Mouse (Mus musculus): ENCODE data around the gene Jup. TPM values are rescaled to one million over a fixed set of nuclear protein-coding genes. Genes with fewer than 3 reads are reported as not detected.

Gene Jup
- 107 and 121 TPM in 2 replicates for polyA plus RNA-seq (2015; fragmentation: Nextera tagmentation; extraction: Ambion mirVana)

GRCm38 (mm10) chr11:100397600-100398389 lies at the start of gene Jup:
Gene Jup (minus strand): TSS chr11:100397763.
- H3K4me1 ChIP-seq = peaks cover 66% of the 10 kb centered on the region
- no peaks in the 10 kb centered on the region for H3K27me3 ChIP-seq
- no peaks in the 10 kb centered on the region for H3K9me3 ChIP-seq (replicated peaks)
- peak within 1 kb of the TSS; percentile 94 for H3K27ac ChIP-seq
- no peaks in the 10 kb centered on the region for H3K36me3 ChIP-seq
- H3K4me2 ChIP-seq = peak within 1 kb of the TSS; percentile 70
- H3K9ac ChIP-seq = peak within 1 kb of the TSS; percentile 73
- peak; percentile 97 for ATAC-seq (replicated peaks; ENCODE audit: low FRiP score)
- peak within 1 kb of the TSS; percentile 74 for H3K4me3 ChIP-seq (replicated peaks)
- 2% methylated on average over 37 of the region's 37 CpGs for WGBS

- peaks cover 35% of the 10 kb centered on the region for H3K4me1 ChIP-seq
- no peak overlapping the region for H3K9ac ChIP-seq
- no peaks in the 10 kb centered on the region for H3K27me3 ChIP-seq
- no peak overlapping the region for H3K27ac ChIP-seq
- WGBS = 77% methylated on average over 6 of the region's 6 CpGs
- H3K36me3 ChIP-seq = peaks cover 21% of the 10 kb centered on the region
- H3K9me3 ChIP-seq (replicated peaks) = no peaks in the 10 kb centered on the region
- no peak for ATAC-seq (replicated peaks; ENCODE audit: low FRiP score)
- no peak overlapping the region for H3K4me3 ChIP-seq (replicated peaks)
- no peak overlapping the region for H3K4me2 ChIP-seq
Observed at GRCm38 (mm10) chr11:100442625-100443024, 45.1 kb upstream of the Jup start.

GRCm38 (mm10) chr11:100441797-100442196 lies 44.2 kb upstream of the Jup start, which contains the start of the genes Nt5c3b and Klhl10:
Gene Nt5c3b (minus strand): TSS chr11:100441808.
Gene Klhl10 (plus strand): TSS chr11:100441917.
- Histone ChIP-seq H3K4me3 (replicated peaks) (peak within 1 kb of the TSS; percentile 88), H3K27me3 (no peaks in the 10 kb centered on the region), H3K9me3 (replicated peaks) (no peaks in the 10 kb centered on the region), H3K27ac (peak within 1 kb of the TSS; percentile 52), H3K4me1 (peaks cover 37% of the 10 kb centered on the region), H3K36me3 (peaks cover 29% of the 10 kb centered on the region), H3K9ac (peak within 1 kb of the TSS; percentile 89), H3K4me2 (peak within 1 kb of the TSS; percentile 84)
- WGBS = 55% methylated on average over 8 of the region's 8 CpGs
- ATAC-seq (replicated peaks; ENCODE audit: low FRiP score) = no peak

- H3K36me3 ChIP-seq = peaks cover 37% of the 10 kb centered on the region
- H3K4me1 ChIP-seq = peaks cover 37% of the 10 kb centered on the region
- 1% methylated on average over 52 of the region's 52 CpGs for WGBS
- H3K9me3 ChIP-seq (replicated peaks) = no peaks in the 10 kb centered on the region
- H3K27me3 ChIP-seq = no peaks in the 10 kb centered on the region
- H3K4me3 ChIP-seq (replicated peaks) = peak overlapping the region; percentile 88
- H3K27ac ChIP-seq = peak overlapping the region; percentile 52
- peak; percentile 95 for ATAC-seq (replicated peaks; ENCODE audit: low FRiP score)
- H3K9ac ChIP-seq = peak overlapping the region; percentile 89
- H3K4me2 ChIP-seq = peak overlapping the region; percentile 84
Observed at GRCm38 (mm10) chr11:100440691-100441522, 43.3 kb upstream of the Jup start.

- Histone ChIP-seq H3K4me1 (peaks cover 37% of the 10 kb centered on the region), H3K4me3 (replicated peaks) (no peak overlapping the region), H3K36me3 (peaks cover 61% of the 10 kb centered on the region), H3K27me3 (no peaks in the 10 kb centered on the region), H3K9ac (no peak overlapping the region), H3K4me2 (no peak overlapping the region), H3K9me3 (replicated peaks) (no peaks in the 10 kb centered on the region), H3K27ac (no peak overlapping the region)
- 58% methylated on average over 1 of the region's 1 CpGs for WGBS
- ATAC-seq (replicated peaks; ENCODE audit: low FRiP score) = no peak
Observed at GRCm38 (mm10) chr11:100437901-100438300, 40.3 kb upstream of the Jup start.

GRCm38 (mm10) chr11:100435678-100436246 lies 38.2 kb upstream of the Jup start:
- no peaks in the 10 kb centered on the region for H3K27me3 ChIP-seq
- H3K4me1 ChIP-seq = peaks cover 28% of the 10 kb centered on the region
- H3K4me2 ChIP-seq = no peak overlapping the region
- WGBS = 74% methylated on average over 9 of the region's 9 CpGs
- H3K36me3 ChIP-seq = peaks cover 80% of the 10 kb centered on the region
- no peak overlapping the region for H3K4me3 ChIP-seq (replicated peaks)
- no peak for ATAC-seq (replicated peaks; ENCODE audit: low FRiP score)
- no peaks in the 10 kb centered on the region for H3K9me3 ChIP-seq (replicated peaks)
- H3K9ac ChIP-seq = no peak overlapping the region
- no peak overlapping the region for H3K27ac ChIP-seq

- no peak for ATAC-seq (replicated peaks; ENCODE audit: low FRiP score)
- Histone ChIP-seq H3K4me2 (no peak overlapping the region), H3K27ac (no peak overlapping the region), H3K27me3 (no peaks in the 10 kb centered on the region), H3K9ac (no peak overlapping the region), H3K9me3 (replicated peaks) (no peaks in the 10 kb centered on the region), H3K36me3 (peaks cover 74% of the 10 kb centered on the region), H3K4me3 (replicated peaks) (no peak overlapping the region), H3K4me1 (no peaks in the 10 kb centered on the region)
- WGBS = 94% methylated on average over 5 of the region's 5 CpGs
Observed at GRCm38 (mm10) chr11:100432002-100432401, 34.4 kb upstream of the Jup start.

GRCm38 (mm10) chr11:100430052-100430451 lies 32.5 kb upstream of the Jup start:
- H3K36me3 ChIP-seq = peaks cover 64% of the 10 kb centered on the region

GRCm38 (mm10) chr11:100428612-100429199 lies 31.1 kb upstream of the Jup start:
- Histone ChIP-seq H3K4me3 (replicated peaks) (no peak overlapping the region), H3K4me1 (no peaks in the 10 kb centered on the region), H3K27ac (no peak overlapping the region), H3K36me3 (peaks cover 67% of the 10 kb centered on the region), H3K9me3 (replicated peaks) (no peaks in the 10 kb centered on the region), H3K4me2 (no peak overlapping the region), H3K27me3 (no peaks in the 10 kb centered on the region), H3K9ac (no peak overlapping the region)
- WGBS = 50% methylated on average over 9 of the region's 9 CpGs
- no peak for ATAC-seq (replicated peaks; ENCODE audit: low FRiP score)

More at GRCm38 (mm10) chr11:100430052-100430451, 32.5 kb upstream of the Jup start:
- H3K27ac ChIP-seq = no peak overlapping the region
- no peak overlapping the region for H3K9ac ChIP-seq
- H3K4me3 ChIP-seq (replicated peaks) = no peak overlapping the region
- no peak overlapping the region for H3K4me2 ChIP-seq
- 91% methylated on average over 7 of the region's 7 CpGs for WGBS
- no peak for ATAC-seq (replicated peaks; ENCODE audit: low FRiP score)
- no peaks in the 10 kb centered on the region for H3K27me3 ChIP-seq
- H3K4me1 ChIP-seq = no peaks in the 10 kb centered on the region
- H3K9me3 ChIP-seq (replicated peaks) = no peaks in the 10 kb centered on the region

- Histone ChIP-seq H3K27ac (no peak overlapping the region), H3K36me3 (peaks cover 69% of the 10 kb centered on the region), H3K4me2 (no peak overlapping the region), H3K4me3 (replicated peaks) (no peak overlapping the region), H3K4me1 (peaks cover 7% of the 10 kb centered on the region), H3K27me3 (no peaks in the 10 kb centered on the region), H3K9me3 (replicated peaks) (no peaks in the 10 kb centered on the region), H3K9ac (no peak overlapping the region)
- WGBS = 83% methylated on average over 3 of the region's 3 CpGs
- ATAC-seq (replicated peaks; ENCODE audit: low FRiP score) = no peak
Observed at GRCm38 (mm10) chr11:100426820-100427219, 29.3 kb upstream of the Jup start.

GRCm38 (mm10) chr11:100425851-100426250 lies 28.3 kb upstream of the Jup start:
- H3K4me2 ChIP-seq = no peak overlapping the region
- no peak overlapping the region for H3K4me3 ChIP-seq (replicated peaks)
- H3K9ac ChIP-seq = no peak overlapping the region
- no peaks in the 10 kb centered on the region for H3K27me3 ChIP-seq
- peaks cover 17% of the 10 kb centered on the region for H3K4me1 ChIP-seq
- H3K27ac ChIP-seq = no peak overlapping the region
- no peaks in the 10 kb centered on the region for H3K9me3 ChIP-seq (replicated peaks)
- H3K36me3 ChIP-seq = peaks cover 70% of the 10 kb centered on the region
- ATAC-seq (replicated peaks; ENCODE audit: low FRiP score) = peak; percentile 30; the same call in 1 of the 2 replicates
- WGBS = 18% methylated on average over 7 of the region's 7 CpGs

All from kidney, embryonic 15.5 days (tissue).